Mouse (Mus musculus) right cerebral cortex, postnatal 14 days (tissue): ENCODE results near the gene Plekhb2.

Experiments used
- DNase-seq: peaks from one replicate; pipeline ENCODE4 v3.0.0; 2022

Plekhb2 gene

DNA sequence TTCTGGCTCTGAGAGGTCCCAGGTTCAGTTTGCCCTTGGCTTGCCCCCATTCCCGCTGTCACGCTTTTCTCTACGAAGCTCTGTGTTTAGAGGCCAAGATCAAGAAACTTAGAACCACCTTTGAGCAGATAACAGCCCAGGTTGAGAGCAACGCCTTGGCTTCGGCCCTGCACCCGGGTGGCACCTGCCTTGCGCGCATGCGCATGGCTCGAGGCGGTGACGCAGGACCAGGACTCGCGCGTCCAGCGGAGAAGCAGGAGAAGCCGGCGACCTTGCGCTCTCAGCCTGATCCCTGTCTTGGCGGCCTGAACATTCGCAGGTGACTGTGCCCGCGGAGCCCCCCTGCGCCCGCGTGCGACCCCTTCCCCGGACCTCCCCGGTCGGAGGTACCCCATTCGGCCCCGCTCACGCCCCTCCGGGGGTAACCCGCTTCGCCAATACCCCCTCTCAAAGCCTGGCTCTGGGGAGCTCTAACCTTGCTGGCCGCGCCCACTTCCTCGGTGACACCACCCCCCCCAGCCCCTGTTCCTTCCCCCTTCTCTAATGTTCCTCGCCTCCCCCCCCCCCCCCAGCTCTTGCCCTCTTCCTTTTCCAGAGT, at the start of gene Plekhb2:
TSS of gene Plekhb2 (plus strand) at position 232 of the 598 bp plus-strand sequence.
- peak; percentile 88 for DNase-seq

DNA sequence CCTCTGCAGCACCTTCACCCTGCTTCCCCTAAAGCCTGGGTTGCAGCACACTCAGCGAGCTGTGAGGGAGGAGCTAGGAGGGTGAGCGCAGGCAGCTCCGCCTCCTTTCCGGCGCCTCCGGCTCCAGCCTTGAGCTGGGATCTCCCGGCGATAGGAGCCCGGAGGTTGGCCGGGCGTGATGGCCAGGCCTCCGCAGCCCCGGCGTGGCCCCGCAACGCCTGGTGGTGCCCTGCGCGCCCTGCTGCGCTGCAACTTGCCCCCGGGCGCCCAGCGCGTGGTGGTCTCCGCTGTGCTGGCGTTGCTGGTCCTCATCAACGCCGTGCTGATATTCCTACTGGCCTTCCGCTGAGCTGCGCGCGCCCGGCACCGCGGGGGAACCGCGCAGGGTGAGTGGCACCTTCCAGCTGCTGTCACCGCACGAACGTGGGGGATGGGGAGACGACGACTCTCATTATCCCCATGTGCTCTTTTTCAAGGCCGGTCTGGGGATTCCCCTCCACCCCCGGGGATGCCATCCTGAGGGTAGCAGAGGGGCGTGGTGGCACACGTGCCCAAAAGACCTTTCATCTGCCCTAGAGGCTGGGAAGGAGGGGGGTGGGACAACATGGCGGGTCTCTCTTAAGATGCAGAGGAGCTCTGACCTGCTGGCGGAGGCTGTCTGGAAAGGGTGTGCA, 48.0 kb upstream of the Plekhb2 start:
- peak; percentile 68 for DNase-seq

DNA sequence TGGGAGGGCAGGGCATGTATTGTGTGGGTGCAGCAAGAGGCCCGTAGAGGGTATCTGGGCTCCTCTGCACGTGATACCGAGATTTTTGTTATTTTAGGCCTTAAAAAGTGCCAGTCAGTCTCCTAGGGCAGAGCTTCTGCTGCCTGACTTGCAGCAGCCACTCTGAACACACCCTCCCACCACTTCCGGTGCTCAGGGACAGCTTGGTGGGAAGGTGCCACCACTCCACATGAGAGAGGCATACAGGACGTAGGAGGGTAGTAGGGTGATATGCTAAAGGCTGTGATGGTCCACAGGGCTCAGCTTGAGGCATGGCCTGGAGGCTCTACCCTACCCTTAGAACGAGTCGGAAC, 47.5 kb upstream of the Plekhb2 start:
- DNase-seq: no peak

DNA sequence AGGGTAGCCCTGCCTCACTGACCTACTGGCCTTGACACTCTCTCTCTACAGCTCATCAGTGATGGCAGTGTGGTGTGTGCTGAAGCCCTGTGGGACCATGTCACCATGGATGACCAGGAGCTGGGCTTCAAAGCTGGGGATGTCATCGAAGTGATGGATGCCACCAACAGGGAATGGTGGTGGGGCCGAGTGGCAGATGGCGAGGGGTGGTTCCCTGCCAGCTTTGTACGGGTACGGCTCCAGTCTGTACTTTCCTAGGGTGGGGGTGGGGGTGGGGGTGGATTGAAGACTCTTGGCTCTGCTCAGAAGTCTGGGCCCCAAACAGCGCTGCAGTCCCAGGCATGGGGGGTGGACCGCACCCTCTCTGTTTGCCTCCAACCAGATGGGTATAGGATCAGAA, 44.9 kb upstream of the Plekhb2 start:
- DNase-seq: no peak

DNA sequence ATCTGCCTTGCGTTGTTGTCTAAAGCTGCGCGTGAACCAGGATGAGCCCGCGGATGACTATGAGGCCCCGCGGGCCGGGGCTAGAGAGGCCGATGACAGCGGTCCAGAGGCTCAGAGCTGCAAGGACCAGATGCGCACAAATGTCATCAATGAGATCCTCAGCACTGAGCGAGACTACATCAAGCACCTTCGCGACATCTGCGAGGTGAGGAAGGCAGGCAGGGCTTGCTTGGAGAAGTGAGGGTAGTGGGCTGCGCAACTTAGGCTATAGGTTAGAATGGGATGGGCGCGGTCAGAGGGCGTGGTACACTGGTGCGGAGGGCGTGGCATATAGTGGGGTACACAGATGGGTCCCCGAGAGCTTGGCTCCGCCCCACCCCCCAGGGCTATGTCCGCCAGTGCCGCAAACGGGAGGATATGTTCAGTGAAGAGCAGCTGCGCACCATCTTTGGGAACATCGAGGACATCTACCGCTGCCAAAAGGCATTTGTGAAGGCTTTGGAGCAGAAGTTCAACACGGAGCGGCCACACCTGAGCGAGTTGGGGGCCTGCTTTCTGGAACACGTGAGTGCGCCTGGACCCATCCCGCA, 43.8 kb upstream of the Plekhb2 start:
- no peak for DNase-seq

DNA sequence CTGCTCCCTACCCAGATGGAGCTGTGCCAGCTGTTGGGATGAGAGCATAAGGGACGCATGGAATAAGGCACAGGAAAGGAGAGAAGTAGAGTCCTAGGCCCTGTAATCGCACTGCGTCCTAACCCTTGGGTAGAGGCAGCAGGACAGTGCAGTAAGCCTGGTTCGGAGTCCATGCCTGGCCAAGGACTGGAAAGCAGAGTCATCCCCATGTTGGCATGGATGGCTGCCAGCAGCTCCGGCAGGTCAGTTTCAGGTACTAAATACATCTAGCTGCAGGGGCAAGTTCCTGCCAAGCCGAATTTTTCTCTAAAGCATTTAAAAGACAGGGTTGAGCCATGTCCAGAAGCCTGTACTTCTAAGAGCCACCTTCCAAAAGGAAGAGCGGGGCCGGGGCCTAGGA, 41.3 kb upstream of the Plekhb2 start:
- no peak for DNase-seq

DNA sequence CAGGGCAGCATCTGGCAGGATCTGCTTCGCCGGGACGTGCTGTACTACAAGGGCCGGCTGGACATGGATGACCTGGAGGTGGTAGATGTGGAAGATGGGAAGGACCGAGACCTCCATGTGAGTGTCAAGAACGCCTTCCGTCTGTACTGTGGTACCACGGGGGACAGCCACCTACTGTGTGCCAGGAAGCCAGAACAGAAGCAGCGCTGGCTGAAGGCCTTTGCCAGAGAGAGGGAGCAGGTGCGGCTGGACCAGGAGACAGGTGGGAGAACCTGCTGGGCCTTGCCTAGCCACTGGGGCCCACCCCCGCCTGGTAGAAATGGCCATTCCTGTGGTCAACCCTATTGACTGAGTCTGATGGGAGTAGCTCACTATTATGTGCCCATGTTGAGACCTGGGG, 39.5 kb upstream of the Plekhb2 start:
- DNase-seq: no peak

DNA sequence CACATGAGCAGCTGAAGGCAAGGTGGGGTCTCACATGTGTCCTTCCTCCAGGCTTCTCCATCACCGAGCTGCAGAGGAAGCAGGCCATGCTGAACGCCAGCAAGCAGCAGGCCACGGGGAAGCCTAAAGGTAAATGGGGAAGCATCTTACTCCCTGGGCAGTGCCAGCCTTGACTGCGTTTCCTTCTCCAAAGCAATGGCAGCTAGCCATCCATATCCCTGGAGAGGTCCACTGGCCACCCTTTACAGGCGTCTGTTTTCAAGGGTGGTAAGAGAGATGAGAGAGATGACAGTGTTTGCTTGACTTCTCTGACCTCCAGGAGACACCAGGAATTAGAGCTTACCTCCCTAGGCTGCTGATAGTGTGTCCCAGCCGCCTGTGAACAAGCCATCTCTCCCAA, 38.7 kb upstream of the Plekhb2 start:
- no peak for DNase-seq

DNA sequence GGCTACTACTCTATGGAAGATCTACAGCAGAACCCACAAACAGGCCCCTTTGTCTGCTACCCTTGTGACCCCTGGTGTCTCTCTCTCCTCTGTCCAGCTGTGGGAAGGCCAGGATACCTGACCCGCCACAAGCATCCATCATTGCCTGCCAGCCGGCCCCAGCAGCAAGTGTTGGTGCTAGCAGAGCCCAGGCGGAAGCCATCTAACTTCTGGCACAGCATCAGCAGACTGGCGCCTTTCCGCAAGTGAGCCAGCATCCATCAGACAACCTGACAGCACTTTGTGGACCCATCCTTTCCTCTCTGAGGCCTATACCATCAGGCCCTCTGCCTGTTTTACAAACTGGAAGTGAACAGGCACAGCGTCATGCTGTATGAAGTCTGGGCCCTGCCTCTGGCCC, 38.2 kb upstream of the Plekhb2 start:
- no peak for DNase-seq

DNA sequence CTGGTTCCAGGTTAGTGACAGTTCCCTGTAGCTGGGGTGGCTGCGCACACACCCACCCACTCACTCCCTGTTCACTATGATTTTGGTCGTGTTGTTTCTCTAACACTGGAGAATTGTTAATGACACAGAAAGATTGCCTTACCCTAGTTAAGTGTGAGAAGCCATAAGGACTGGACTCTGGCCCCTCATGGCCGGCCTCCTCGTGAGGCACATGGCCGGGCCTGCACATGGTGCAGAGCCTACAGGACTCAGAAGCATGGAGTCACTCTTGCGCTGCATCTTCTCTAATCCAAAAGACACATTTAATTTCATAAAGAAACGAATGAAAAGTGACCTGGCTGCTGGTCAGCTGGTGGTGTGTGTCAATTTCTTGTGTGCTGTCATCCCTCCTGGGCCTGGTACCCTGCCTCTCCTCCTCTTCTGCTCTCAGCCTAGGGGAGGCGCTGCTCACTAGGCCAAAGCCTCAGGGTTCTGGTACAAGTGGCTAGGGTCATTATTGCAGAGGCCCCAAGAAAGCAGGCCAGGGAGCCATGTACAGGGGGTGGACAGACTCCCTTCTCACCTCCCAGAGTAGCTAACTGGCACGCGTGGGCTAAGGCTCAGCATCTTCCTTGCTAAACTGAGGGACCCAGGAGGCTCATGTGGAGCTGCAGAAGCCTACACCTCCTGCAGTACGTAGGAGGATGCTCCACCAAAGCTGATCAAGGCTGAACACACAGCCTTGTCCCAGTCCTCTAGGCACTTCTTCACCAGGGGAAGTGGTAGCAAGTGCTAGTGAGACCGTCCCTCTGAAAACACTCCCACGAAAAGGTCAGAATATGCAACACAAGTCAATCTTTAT, 37.1 kb upstream of the Plekhb2 start:
- no peak for DNase-seq

DNA sequence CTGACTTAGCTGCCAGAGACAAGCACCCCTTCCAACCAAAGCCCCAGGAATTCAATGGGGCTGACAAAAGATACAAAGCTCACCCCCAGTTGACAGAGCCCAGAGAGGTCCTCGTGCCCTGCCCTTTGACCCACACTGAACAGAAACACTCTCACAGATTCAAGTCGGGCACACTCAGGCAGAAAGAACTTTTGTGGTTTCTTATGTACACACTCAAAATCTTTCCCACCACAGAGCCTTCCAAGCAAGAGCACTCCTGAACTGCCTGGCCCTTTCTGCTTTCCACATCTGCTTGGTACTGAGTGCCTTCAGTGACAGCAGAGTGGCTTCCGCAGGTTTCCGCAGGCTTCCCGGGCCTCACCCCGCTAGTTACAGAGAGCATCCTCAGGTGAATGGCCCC, 33.9 kb upstream of the Plekhb2 start:
- DNase-seq: no peak

DNA sequence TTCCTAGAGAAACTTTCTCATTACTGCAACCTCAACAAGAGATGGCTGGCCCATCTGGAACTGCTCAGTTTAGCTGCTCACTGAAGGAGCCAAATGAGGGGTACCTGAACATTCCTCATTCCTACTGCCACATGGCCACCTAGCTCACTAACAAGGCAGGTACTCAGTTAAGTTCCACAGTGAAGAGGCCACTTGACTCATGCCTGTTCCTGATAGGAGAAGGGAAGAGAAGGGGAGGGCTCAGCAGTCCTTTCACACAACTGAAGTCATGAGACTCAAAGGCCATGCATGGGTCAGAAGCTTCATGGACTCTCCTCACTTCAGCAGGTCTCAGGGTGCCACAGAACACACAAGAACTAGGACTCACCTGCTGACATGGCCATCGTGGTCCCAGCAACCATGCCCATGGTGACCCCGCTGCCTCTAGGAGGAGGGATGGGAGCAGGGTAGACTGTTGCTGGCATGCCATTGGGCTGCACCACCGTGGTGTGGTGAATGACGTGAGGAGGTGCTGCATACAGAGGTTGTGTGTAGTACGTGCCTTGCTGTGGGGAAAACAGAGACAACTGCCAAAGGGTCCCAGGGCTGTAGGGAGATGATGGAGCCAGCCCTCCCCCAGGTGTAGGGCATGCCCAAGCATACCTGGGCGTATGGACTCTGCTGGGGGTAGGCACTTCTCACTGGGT, 30.4 kb upstream of the Plekhb2 start:
- no peak for DNase-seq

DNA sequence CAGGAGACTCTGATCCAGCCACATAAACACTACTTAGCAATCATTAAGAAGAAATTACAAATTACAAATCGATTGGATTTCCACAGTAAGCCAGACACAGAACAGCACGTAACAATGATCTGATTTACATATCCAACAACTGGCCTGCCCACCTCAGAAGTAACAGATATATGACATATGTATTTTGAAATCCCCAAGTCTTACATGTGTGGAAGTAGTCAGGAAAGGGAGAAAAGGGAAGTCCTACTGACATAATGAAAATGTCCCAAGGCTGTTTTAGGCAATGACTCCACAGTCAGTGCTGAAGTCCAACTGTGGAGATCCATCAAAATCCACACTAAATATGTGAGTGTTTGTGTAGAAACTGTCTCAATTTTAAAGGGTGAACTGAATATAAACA, 28.4 kb upstream of the Plekhb2 start:
- no peak for DNase-seq

DNA sequence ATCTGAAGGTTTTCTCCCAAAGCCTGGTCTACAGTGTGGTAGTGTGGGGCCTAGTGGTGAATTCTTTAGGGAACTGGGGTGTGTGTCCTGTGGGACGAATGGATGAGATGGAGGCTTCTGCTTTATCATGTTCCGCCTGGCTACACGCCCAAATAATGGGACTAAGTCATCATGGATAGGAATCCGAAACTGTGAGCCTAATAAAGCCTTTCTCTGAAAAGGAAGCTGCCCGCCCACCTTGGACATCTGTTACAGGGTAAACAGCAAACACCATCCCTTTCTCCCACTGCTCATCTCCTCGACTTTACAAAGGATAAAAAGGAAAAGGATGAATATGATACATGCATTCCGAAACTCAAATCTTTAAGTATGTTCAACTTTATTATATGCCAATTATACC, 27.8 kb upstream of the Plekhb2 start:
- no peak for DNase-seq

DNA sequence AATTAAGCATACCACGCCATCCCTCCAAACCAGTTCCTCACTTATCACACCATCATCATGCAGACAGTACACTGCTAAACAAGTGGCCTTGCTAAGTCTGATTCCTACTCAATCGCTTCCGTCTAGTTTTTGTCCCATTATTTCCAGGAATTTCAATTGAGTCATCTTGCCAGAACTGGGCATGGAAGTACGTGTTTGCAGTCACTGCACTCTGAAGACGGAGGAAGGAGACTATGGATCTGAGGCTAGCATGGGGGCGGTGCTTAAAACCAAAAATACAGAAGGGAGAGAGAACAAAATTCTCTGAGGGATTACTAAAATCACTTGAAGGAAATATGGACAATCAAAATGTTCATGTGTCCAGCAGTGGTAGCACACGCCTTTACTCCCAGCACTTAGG, 27.0 kb upstream of the Plekhb2 start:
- no peak for DNase-seq

DNA sequence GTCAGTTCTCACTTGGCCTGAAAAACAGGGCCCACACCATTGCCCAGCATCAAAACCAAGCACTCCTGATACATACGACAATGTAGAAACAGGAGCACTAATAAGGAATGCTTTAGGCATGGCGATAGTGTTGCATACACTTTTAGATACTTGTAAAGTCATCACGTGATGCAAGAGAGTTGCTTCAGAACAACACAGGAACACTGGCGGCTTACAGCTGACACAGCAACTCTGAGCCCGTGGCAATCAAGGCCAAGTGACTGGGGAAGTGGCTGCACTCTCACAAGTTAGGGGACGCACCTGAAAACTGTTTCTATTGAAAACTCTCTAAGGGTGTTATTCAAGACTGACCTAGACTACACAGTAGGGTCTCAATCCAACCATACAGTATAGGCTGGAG, 26.4 kb upstream of the Plekhb2 start:
- DNase-seq: no peak

DNA sequence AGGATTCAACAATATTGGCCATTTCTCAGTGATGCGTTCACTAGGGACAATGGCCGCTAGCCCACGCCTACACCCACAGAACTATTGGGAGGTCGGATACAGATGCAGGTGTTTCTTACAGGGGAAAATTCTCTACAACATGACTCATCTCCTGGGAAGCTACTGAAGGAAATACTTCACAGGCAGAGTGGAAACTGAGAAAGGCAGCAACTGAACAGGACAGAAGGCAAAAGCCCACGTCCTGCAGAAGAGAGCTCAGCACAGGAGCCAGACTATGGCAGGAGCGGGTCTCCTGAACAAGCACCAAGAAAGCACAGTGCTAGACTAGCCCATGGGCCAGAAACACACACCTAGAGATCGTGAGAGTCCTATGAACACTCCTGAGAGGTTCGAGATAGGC, 25.6 kb upstream of the Plekhb2 start:
- DNase-seq: no peak

DNA sequence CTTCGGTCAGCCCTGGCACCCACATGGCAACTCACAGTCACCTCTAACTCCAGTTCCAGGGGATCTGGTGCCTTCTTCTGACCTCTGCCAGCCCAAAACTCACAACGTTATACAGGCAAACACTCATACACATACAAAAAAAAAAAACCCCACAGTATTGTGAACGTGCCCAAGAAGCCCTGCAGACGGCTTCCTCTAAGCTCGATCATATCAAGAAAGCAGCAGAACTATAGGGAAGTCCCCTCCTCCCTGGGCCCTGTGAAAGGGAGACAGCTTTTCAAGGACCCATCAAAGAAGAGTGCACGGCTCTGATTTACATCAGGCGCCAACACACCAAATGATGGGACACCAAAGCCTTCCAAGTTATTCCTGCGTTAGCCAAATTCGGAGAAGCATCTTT, 23.9 kb upstream of the Plekhb2 start:
- no peak for DNase-seq

DNA sequence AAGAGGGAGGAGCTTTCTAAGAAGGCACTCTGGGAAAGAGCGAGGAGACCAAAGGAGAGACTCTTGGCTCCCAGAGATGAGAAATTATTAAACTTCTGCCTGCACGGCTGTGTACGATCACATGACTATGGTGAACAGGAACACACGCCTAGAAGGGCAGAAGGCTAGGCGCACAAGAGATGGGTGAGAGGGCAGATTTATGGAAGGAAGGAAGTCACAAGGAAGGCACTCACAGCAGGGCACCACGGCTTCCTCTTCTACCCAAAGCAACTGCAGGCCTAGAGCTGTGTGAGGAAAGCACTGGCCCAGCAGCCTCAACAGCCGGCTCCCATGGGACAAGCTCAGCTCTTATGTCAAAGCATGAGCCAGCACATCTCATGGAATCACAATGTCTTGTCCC, 21.9 kb upstream of the Plekhb2 start:
- DNase-seq: no peak

DNA sequence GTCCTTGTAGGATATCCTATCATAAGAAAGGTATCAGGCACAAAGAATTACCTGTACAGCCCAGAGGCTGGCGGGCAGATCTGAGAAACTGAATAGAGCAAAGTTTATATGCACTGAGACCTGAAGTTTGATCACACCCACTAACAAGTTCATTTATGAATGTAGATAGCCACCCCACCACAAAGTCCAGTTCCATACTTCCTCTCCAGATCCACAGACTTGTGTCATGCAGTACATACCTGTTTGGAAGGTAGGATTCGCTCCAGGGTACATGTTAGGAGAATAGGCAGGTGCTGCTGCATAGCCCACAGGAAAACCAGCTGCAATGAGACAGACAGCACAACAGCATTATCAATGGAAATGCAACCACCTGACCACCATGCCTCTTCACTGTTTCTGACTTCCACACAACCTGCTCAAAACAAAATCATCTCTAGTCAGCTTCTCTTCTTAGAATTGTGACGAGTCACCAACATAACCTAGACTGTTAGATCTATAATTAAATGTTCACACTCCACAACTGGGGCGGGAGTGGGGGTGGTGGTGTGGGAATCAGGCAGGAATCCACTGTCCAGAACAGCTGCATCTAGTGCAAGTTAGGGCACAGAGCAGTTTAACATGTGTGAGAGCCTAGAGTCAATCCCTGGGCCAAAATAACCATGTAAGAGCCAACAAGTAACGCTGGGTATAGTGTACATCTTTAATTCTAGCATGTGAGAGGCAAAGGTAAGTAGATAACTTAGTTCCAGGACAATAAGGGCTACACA, 21.1 kb upstream of the Plekhb2 start:
- DNase-seq: no peak

DNA sequence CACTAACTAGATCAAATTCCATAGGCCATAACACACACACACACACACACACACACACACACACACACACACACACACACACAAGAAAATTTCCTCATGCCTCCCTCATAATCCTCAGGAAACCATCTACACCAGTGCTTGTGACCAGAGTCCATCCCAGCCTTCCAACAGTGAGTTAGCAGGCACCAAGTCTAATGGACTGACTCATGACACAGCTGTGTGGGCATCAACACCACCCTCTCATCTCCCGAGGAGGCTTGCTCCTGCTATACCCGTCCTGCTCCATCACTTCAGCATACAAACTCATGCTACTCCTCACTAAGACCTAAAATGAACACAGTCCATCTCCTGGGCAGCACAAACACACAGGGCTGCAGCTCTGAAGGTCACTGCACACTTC, 18.8 kb upstream of the Plekhb2 start:
- DNase-seq: no peak

DNA sequence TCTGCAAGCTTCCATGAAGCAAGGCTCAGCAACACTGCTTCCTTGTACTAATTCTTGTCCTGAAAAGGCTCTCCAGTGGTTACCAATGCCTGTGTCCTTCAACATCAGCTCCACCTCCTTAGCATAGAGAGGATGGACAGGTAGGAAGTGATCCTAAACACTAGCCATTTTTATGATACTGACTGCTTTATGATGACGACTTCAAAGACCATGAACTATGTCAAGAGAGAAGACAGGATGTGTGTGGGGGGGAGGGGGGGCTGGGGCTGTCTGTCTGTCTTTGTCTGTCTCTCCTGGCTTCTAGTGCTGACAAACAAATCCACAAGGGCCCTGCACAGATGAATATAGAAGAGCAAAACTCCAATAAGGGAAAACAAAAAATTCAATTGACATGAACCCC, 18.4 kb upstream of the Plekhb2 start:
- DNase-seq: no peak

DNA sequence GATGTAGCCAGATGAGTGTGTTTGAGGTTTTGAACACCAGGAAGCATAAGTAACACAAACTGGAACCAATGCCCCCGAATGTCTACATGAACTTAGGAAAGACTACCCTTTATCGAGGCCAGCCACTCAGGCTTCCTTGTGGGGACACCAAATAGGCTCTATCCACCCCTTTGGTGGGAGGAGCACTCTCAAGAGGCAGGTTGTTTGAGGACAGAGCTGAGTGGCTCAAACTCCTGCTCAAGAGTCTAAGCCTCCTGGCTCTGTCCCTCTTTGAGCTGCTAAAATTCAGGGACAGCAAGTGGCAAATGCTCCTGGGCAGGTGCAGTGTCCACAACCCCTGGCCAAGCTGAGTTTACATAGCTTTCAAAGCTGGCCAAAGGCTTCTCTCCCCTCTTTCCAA, 14.9 kb upstream of the Plekhb2 start:
- DNase-seq: no peak
